Mouse (Mus musculus): ENCODE results near the gene Evx1. TPM values are rescaled to one million over a fixed set of nuclear protein-coding genes. Genes with fewer than 3 reads are reported as not detected.

The Evx1 gene
- polyA plus RNA-seq, 1 experiment = not detected

DNA sequence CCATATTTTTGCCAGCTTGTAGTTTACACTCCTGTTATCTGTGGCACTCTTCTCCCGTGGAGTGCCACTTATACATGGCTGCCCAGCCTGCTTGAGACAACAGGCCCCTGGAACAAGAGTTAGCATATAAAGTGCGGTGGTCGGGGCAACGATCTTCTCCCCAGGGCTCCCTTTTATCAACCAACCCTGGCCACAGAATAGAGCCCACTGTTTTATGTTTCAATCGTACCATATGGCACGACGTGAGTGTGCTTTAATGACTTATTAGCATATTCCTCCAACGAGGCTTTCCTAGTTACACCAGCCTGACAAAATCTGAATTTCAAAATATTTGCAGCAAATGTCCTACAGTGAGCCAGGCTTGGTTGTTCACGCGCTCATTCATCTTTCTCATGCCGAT lies 53.2 kb downstream of the Evx1 start:
- no peak for TF ChIP-seq GATA1 (IDR thresholded peaks at IDR 0.05; ENCODE audit: low read length)

DNA sequence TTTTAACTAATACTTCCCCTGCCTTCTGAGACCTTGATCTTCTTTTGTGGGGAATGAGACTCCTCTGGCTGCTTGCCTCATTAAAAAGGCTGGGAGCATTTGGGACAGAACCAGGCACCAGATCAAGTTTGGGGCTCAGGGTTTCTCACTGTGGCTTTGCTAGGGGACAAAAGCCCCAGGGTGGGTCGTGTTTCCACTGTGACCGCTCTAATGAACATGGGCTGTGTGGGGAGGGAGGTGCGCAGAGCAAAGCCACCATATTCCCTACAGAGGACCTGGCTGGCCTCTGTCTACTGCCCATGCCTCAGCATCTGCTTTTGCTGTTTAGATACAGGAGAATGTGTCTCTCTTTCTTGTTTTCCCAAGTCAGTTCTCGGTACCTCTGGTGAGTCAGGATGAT lies 53.8 kb downstream of the Evx1 start:
- TF ChIP-seq GATA1 (IDR thresholded peaks at IDR 0.05; ENCODE audit: low read length) = no peak

Other genes with a start within 250 kb of the Evx1 start
- not detected in 2 replicates for gene Hoxa1, start 155.2 kb upstream of the Evx1 start, polyA plus RNA-seq (2012)
- gene Hoxa2, start 148.7 kb upstream of the Evx1 start, polyA plus RNA-seq (2012) = not detected in 2 replicates
- gene 5730596B20Rik, start 136.0 kb upstream of the Evx1 start, polyA plus RNA-seq (2012) = not detected in 2 replicates
- gene Hoxa4, start 121.7 kb upstream of the Evx1 start, polyA plus RNA-seq (2012) = not detected in 2 replicates
- not detected in 2 replicates for gene Hoxa5, start 108.9 kb upstream of the Evx1 start, polyA plus RNA-seq (2012)
- not detected in 2 replicates for gene Hoxa6, start 104.8 kb upstream of the Evx1 start, polyA plus RNA-seq (2012)
- not detected in 2 replicates for gene Hoxa3, start 100.2 kb upstream of the Evx1 start, polyA plus RNA-seq (2012)
- not detected in 2 replicates for gene Gm28308, start 100.2 kb upstream of the Evx1 start, polyA plus RNA-seq (2012)
- gene Hoxa7, start 91.6 kb upstream of the Evx1 start, polyA plus RNA-seq (2012) = not detected in 2 replicates
- gene Hoxa9, start 82.4 kb upstream of the Evx1 start, polyA plus RNA-seq (2012) = not detected in 2 replicates
- not detected in 2 replicates for gene Hoxa10, start 72.6 kb upstream of the Evx1 start, polyA plus RNA-seq (2012)
- not detected in 2 replicates for gene Hoxa11, start 67.7 kb upstream of the Evx1 start, polyA plus RNA-seq (2012)
- not detected in 2 replicates for gene Hoxa13, start 52.6 kb upstream of the Evx1 start, polyA plus RNA-seq (2012)